Mouse (Mus musculus) kidney, embryonic 15.5 days (tissue): ENCODE data around the gene Mnd1. TPM values are rescaled to one million over a fixed set of nuclear protein-coding genes. Genes with fewer than 3 reads are reported as not detected.

Experiments used
- ATAC-seq: fragments of 200-750 bp; cut with Nextera tagmentation; replicated peaks from 2 replicates; pipeline ENCODE4 v1.8.0; 2017; ENCODE audit warnings: moderate TSS enrichment; ENCODE audit not compliant: low FRiP score
- H3K27ac ChIP-seq: fragments of 300-500 bp; sonication (generic); 2 replicates; pipeline ENCODE4 v1.5.1; 2015; ENCODE audit warnings: mild to moderate bottlenecking, inconsistent platforms
- H3K27me3 ChIP-seq: fragments of 300-500 bp; sonication (generic); 2 replicates; pipeline ENCODE4 v1.6.1; 2015; ENCODE audit warnings: inconsistent platforms
- H3K36me3 ChIP-seq: fragments of 300-500 bp; sonication (generic); 2 replicates; pipeline ENCODE4 v1.6.1; 2015; ENCODE audit warnings: inconsistent platforms
- H3K4me1 ChIP-seq: fragments of 300-500 bp; sonication (generic); 2 replicates; pipeline ENCODE4 v1.6.1; 2015; ENCODE audit warnings: inconsistent platforms
- H3K4me2 ChIP-seq: fragments of 300-500 bp; sonication (generic); 2 replicates; pipeline ENCODE4 v1.6.1; 2015; ENCODE audit warnings: moderate library complexity, mild to moderate bottlenecking, inconsistent platforms
- H3K4me3 ChIP-seq: fragments of 300-500 bp; sonication (generic); replicated peaks from 2 replicates; pipeline ENCODE4 v1.5.1; 2015; ENCODE audit warnings: mild to moderate bottlenecking, inconsistent platforms
- H3K9ac ChIP-seq: fragments of 300-500 bp; sonication (generic); 2 replicates; pipeline ENCODE4 v1.6.1; 2015; ENCODE audit warnings: mild to moderate bottlenecking, inconsistent platforms
- H3K9me3 ChIP-seq: fragments of 300-500 bp; sonication (generic); replicated peaks from 2 replicates; pipeline ENCODE4 v1.6.1; 2016; ENCODE audit warnings: inconsistent platforms
- WGBS: fragments of 180-500 bp; shearing (Covaris S2); methylation state at CpG from one replicate; pipeline ENCODE4 v1.1.7; 2015; ENCODE audit warnings: mixed read lengths; 5-methylcytosine and 5-hydroxymethylcytosine counted together
- polyA plus RNA-seq: library from polyadenylated mRNA; unstranded; fragments of >200 nt; fragmentation: Nextera tagmentation; extraction: Ambion mirVana; gene quantifications from 2 replicates; pipeline ENCODE4 v1.2.1, GENCODE M21; 2015

Mnd1 gene
- polyA plus RNA-seq, 1 experiment from 2014 or later: 17.5 TPM

DNA sequence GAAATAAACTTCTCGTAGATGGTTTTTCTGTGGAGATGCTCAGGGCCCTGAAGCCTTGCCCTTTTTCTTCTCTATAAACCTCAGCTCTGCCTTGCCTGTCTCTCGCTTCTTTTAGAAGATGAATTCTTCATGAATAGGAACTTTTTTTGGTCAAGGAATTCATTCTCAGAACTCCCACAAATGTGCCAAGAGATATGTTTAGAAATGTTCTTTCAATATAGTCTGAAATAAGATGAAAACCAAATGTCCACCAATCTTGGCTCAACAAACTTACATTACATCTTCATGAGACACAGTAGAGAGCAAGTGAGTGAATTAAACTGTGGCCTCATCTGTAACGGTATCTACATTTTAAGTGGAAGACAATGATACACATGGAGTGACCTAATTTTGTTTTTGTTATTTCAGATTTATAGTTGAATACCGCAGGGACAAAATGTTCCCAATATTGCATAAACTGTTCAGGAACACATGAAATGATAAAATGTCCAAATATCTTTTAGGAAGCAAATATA is 74.3 kb downstream of the Mnd1 start:
- ATAC-seq: no peak
- H3K4me2 ChIP-seq: no peak overlapping the region
- H3K9ac ChIP-seq: no peak overlapping the region
- H3K27me3 ChIP-seq: no peaks in the 10 kb centered on the region
- H3K36me3 ChIP-seq: no peaks in the 10 kb centered on the region
- no peak overlapping the region for H3K4me3 ChIP-seq
- H3K9me3 ChIP-seq: no peaks in the 10 kb centered on the region
- H3K27ac ChIP-seq: no peak overlapping the region
- peaks cover 16% of the 10 kb centered on the region for H3K4me1 ChIP-seq
- 85% methylated on average over 4 of the region's 4 CpGs for WGBS

DNA sequence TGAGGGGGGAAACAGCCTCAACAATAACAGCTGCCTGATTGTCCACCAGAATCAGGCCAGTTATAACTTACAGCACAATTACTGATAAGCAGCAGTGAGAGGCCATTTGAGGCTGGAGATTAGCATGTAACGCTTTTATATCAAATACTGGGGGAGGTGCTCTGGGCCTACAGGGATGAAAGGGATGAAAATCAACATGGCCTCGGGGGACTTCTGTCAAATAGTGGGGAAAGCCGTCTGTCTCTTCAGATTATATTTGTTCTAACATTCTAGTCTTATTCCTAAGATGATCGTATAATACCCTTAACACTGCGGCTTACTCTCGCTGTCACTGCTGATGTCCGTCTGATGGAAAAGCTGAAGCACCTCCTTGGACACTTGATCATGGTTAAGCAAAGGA is 75.5 kb downstream of the Mnd1 start:
- Histone ChIP-seq H3K4me2 (no peak overlapping the region), H3K9ac (no peak overlapping the region), H3K4me1 (peaks cover 4% of the 10 kb centered on the region), H3K27ac (no peak overlapping the region), H3K4me3 (no peak overlapping the region), H3K9me3 (no peaks in the 10 kb centered on the region), H3K27me3 (no peaks in the 10 kb centered on the region), H3K36me3 (no peaks in the 10 kb centered on the region)
- 83% methylated on average over 7 of the region's 7 CpGs for WGBS
- no peak for ATAC-seq

DNA sequence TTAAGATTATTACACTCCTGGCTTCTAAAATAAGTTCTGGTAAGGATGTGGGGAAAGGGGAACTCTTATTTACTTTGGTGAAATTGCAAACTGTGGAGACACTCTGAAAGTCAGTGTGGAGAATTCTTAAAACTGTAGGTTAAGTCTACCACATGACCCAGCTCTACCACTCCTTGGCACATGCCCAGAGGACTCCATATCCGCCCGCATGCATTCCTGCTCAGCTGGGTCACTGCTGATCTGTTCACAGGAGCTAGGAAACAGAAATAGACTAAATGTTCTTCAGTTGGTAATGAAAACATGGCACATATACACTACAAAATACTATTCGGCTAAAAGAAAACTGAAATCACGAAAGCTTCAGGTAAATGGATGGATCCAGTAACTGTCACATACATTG is 78.1 kb downstream of the Mnd1 start:
- Histone ChIP-seq H3K9me3 (no peaks in the 10 kb centered on the region), H3K4me1 (no peaks in the 10 kb centered on the region), H3K27ac (no peak overlapping the region), H3K9ac (no peak overlapping the region), H3K36me3 (no peaks in the 10 kb centered on the region), H3K27me3 (no peaks in the 10 kb centered on the region), H3K4me2 (no peak overlapping the region), H3K4me3 (no peak overlapping the region)
- WGBS: 93% methylated on average over 4 of the region's 4 CpGs
- ATAC-seq: no peak

DNA sequence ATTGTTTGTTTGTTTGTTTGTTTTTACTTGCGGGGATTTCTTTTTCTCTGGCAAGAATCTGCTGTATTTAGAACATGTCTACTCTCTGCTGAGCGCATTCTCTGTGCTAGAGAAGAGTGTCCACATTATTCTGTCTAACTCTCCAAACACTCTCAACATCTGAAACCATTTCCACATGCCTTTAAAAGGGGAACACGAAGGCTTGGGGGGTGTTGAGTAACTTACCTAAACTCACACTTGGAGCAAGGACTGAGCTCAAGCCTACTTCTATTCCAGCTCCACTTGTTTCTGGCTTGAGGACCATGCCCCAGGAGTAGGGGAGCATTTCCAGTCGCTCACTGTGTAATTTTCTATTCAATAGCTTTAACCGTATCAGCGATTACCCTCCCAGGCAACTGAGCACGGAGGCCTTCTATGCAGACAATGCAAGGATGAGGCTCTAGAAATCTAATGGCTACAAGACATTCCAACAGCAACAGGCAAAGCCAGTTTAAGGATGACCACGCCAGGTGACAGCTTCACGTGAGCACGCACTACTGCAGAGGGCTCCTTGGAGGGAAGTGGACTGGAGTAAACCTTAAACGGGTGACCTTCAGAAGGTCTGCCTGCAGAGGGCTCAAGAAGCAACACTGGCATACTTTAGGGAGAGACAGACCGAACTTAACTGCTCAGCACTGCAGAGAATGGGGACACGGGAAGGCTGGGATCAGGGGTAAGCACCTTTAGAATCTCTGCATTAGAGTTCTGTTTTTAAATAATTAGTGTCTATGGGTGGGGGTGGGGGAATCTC is 78.8 kb downstream of the Mnd1 start:
- Histone ChIP-seq H3K27me3 (no peaks in the 10 kb centered on the region), H3K9ac (no peak overlapping the region), H3K4me2 (no peak overlapping the region), H3K9me3 (no peaks in the 10 kb centered on the region), H3K36me3 (no peaks in the 10 kb centered on the region), H3K4me1 (no peaks in the 10 kb centered on the region), H3K27ac (no peak overlapping the region), H3K4me3 (no peak overlapping the region)
- no peak for ATAC-seq
- 80% methylated on average over 13 of the region's 13 CpGs for WGBS

DNA sequence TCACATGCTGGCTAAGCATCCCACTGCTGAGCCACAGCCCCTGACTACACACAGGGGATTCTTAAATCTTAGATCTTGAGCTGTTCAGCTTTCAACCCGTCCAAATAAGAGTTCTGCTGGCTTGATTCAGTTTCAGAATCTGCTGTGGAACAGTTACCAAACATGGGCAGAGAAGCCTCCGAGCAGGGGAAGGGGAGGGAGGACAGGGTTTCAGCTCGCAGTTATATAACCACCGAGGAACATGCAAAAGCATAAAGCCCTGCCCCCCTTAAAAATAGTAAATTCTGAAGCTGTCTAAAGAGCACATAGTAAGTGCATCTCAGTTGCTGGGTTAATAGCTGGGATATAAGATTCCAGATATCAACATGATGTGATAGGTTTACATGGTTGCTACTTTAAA is 80.1 kb downstream of the Mnd1 start:
- H3K9ac ChIP-seq: no peak overlapping the region
- no peaks in the 10 kb centered on the region for H3K9me3 ChIP-seq
- H3K4me3 ChIP-seq: no peak overlapping the region
- no peaks in the 10 kb centered on the region for H3K4me1 ChIP-seq
- WGBS: 43% methylated on average over 4 of the region's 4 CpGs
- no peaks in the 10 kb centered on the region for H3K27me3 ChIP-seq
- H3K27ac ChIP-seq: no peak overlapping the region
- no peaks in the 10 kb centered on the region for H3K36me3 ChIP-seq
- H3K4me2 ChIP-seq: no peak overlapping the region
- ATAC-seq: no peak

DNA sequence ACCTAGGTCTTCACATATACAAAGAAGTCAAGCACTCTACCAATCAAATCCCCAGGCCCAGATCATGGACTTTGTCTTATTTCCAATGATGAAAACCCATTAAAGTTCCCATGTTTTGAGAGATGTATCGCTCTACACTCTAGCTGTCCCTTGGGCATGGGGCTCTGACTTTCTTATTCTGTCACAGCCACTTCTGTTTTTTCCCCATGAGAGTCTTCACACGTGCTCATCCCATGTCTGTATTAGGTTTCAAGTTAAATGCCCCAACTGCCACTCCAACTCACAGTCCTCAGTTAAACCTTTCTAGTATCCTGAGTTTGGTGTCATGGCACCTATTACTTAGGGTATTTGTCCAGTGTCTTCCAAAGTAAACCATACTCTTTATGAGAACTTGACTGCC is 80.8 kb downstream of the Mnd1 start:
- 66% methylated on average over 2 of the region's 2 CpGs for WGBS
- Histone ChIP-seq H3K27ac (no peak overlapping the region), H3K9me3 (no peaks in the 10 kb centered on the region), H3K4me3 (no peak overlapping the region), H3K9ac (no peak overlapping the region), H3K4me2 (no peak overlapping the region), H3K4me1 (no peaks in the 10 kb centered on the region), H3K27me3 (no peaks in the 10 kb centered on the region), H3K36me3 (no peaks in the 10 kb centered on the region)
- no peak for ATAC-seq

DNA sequence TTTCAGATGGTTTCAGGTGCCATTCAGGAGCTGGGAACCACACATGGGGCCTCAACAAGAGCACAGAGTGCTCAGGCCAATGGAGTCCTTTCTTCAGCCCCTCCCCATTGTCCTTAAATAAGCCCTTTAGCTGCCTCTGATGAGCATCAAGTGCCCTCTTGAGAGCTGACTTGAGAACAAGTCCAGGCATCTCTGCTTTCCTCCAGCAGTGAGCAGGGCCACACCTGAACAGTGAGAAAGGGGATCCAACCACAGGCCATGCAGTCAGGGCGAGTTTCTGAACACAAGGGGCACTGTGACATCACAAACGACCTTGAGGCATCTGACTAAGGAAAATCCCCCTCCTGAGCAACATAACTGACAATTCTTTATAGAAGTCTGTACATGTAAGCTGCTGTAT is 83.9 kb downstream of the Mnd1 start:
- no peak overlapping the region for H3K27ac ChIP-seq
- no peaks in the 10 kb centered on the region for H3K27me3 ChIP-seq
- no peaks in the 10 kb centered on the region for H3K4me1 ChIP-seq
- no peak overlapping the region for H3K4me2 ChIP-seq
- no peak for ATAC-seq
- 18% methylated on average over 2 of the region's 2 CpGs for WGBS
- no peaks in the 10 kb centered on the region for H3K9me3 ChIP-seq
- no peak overlapping the region for H3K9ac ChIP-seq
- H3K4me3 ChIP-seq: no peak overlapping the region
- no peaks in the 10 kb centered on the region for H3K36me3 ChIP-seq

DNA sequence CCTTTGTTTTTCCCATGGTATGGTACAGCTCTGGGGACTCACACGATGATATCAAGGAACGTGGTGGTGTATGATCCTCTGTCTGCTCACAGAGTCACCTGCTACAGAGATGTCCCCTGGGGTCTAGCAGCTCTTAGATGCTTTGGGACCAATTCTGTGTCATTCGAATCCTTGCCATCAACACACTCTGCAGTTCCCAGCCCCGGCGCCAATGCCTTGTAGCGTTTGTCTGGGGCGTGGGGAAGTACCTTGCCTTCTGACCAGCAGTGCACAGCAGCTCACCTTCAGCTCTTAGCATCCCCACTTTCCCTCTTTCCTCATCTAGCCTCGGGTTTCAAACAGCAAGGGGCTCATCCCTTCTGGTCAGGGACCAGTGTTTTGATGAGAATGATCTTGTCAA is 84.8 kb downstream of the Mnd1 start:
- H3K4me1 ChIP-seq: no peaks in the 10 kb centered on the region
- 84% methylated on average over 8 of the region's 8 CpGs for whole genome bisulfite sequencing

DNA sequence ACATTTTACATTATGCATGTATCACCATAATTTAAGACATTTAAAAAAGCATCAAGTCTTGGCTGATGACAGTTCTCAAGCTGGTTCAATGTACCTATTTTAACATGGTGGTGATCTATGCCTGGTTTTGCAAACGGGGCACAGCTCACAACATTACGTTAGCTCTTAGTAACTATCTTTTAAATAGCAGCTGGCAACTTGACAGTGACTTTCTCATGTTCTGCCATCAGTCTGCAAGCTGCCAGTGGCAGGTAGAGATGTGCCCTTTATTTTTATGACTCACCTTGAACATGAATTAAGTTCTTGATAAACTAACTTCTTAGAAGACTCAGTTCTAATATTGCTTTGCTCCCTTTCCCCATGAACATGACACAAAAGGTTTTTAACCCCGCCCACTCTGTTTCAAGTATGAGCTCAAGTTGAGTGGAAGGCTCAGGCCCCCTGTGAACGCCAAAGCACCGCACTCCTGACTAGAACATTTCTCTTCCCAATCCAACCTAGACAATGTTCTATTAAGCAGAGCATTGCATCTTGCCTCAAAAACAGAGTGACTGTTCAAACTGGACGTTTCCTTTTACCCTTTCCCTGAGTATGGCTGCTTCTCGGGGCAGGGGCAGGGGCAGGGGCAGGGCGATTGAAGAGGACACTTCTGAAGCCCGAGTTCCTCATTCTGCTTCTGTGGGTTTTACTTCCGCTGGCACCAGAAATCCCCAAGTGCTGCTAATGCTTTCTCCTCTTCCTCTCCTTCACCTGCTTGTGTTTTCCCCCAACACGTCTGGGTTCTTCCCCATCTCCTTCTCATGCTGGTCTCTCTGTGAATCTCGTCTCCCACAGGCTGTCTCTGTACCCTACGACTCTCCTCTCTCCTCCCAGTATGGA is 86.5 kb downstream of the Mnd1 start:
- Histone ChIP-seq H3K9me3 (no peaks in the 10 kb centered on the region), H3K4me1 (no peaks in the 10 kb centered on the region), H3K9ac (no peak overlapping the region), H3K27ac (no peak overlapping the region), H3K4me2 (no peak overlapping the region), H3K36me3 (no peaks in the 10 kb centered on the region), H3K4me3 (no peak overlapping the region), H3K27me3 (no peaks in the 10 kb centered on the region)
- ATAC-seq: no peak
- 82% methylated on average over 13 of the region's 13 CpGs for WGBS

More for the DNA sequence above, 84.8 kb downstream of the Mnd1 start:
- H3K27ac ChIP-seq: no peak overlapping the region
- H3K27me3 ChIP-seq: no peaks in the 10 kb centered on the region
- no peak overlapping the region for H3K4me3 ChIP-seq
- no peak overlapping the region for H3K4me2 ChIP-seq
- no peak overlapping the region for H3K9ac ChIP-seq
- no peak for ATAC-seq
- no peaks in the 10 kb centered on the region for H3K36me3 ChIP-seq
- no peaks in the 10 kb centered on the region for H3K9me3 ChIP-seq

DNA sequence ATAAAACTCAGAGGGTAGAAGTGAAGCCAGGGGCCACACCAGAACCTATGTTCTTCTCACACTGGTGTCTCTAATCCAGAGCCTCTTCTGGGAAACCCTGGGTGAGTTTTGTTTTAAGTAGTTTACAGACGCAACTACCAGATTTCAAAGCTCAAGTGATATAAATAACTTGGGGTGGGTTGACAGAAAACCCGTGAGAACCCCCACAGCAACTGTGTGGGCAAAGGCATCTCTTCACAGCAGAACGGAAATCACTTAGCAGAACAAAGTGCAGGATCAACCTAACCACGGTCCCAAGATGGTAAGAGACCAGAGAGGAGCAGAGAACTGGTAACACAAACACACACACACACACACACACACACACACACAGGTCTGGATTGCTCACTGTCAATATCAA is 89.8 kb downstream of the Mnd1 start:
- no peak overlapping the region for H3K4me3 ChIP-seq
- H3K36me3 ChIP-seq: no peaks in the 10 kb centered on the region
- 76% methylated on average over 4 of the region's 4 CpGs for WGBS
- no peaks in the 10 kb centered on the region for H3K9me3 ChIP-seq
- no peak overlapping the region for H3K9ac ChIP-seq
- ATAC-seq: no peak
- no peaks in the 10 kb centered on the region for H3K27me3 ChIP-seq
- no peak overlapping the region for H3K27ac ChIP-seq
- no peaks in the 10 kb centered on the region for H3K4me1 ChIP-seq
- no peak overlapping the region for H3K4me2 ChIP-seq

DNA sequence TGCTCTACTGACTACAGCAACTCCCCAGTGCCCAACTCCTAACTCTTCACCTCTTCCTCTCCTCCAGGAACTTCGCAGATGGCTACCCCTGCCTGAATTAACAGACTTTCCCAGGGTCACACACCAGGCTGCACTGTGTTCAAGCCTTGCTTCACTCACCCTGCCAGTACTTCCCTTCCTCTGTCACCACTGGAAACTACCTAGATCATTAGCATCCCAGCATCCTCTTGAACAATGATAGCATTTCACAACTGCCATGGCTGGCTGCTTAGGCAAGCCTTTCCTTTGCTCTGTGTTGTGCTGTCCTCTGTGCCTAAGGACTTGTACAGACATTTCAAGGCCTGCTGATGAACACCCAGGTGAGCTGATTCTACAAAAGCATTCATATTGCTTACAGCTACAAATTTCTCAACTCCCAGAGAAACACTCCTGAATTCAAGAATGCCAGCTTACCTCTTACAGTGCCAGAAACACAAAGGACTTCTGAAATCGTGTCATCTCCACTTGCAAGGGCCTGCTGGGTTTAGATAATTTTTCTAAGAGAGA is 92.1 kb downstream of the Mnd1 start:
- Histone ChIP-seq H3K4me3 (no peak overlapping the region), H3K36me3 (no peaks in the 10 kb centered on the region), H3K4me1 (peaks cover 13% of the 10 kb centered on the region), H3K27me3 (no peaks in the 10 kb centered on the region), H3K9me3 (no peaks in the 10 kb centered on the region), H3K27ac (no peak overlapping the region), H3K9ac (no peak overlapping the region), H3K4me2 (no peak overlapping the region)
- WGBS: 90% methylated on average over 2 of the region's 2 CpGs
- ATAC-seq: no peak
